ENCODE assay signal across 11 mouse cellular contexts in genomic region chr3:129218371-129218921, GRCm38 (mm10). TPM values are rescaled to one million over a fixed set of nuclear protein-coding genes. Genes with fewer than 3 reads are reported as not detected.
A peak's percentile ranks its signal among the peaks of the same experiment; 100 is the strongest.
DNase-seq lines count a peak whose midpoint lies in the region; ATAC-seq and TF ChIP-seq lines count a peak whose summit lies in the region.
"Had no signal": no experiment of that assay in that cellular context is flagged by ENCODE, and none has a peak within 500 bp of the region (broad histone marks: within the 10 kb centered on the region; RNA-seq: fewer than 3 reads in every experiment).

No protein-coding gene starts in this region.

- 0 out of 2 replicates have a peak overlapping the region, but pooled peaks have one; percentile 1 for H3K4me2 ChIP-seq in lung, embryonic 15.5 days
- H3K4me2 ChIP-seq in limb, embryonic 12.5 days, result peak overlapping the region; percentile 37
- H3K4me2 ChIP-seq in stomach, postnatal 0 days (replicated peaks; ENCODE audit: low read depth), result peak overlapping the region; percentile 40

- intact Hi-C loops in gastrocnemius, postnatal 14 days (cut with DNase I; ENCODE audit: low total_unique reads), result no loop called here
- intact Hi-C loops in left cerebral cortex, postnatal 10 days (cut with DNase I), result loop anchor here (5.0 to 10.0 kb wide), 2 partner anchors 1591 to 1886 kb away; no protein-coding TSS in a partner anchor

- no peak overlapping the region for H3K9ac ChIP-seq in lung, embryonic 15.5 days
- 0 out of 2 replicates have a peak overlapping the region, but pooled peaks have one; percentile 27 for H3K9ac ChIP-seq in limb, embryonic 12.5 days (replicated peaks)
- no peak overlapping the region for H3K9ac ChIP-seq in stomach, postnatal 0 days (ENCODE audit: low read length)

- TF ChIP-seq EP300 in stomach, postnatal 0 days (optimal IDR thresholded peaks at IDR 0.05), result no peak

- peak; percentile 33 for DNase-seq in gastrocnemius, postnatal 14 days
- DNase-seq in gastrocnemius, postnatal 4 days (ENCODE audit: low spot score in 2 of 2), result no peak
- no peak for DNase-seq in lung, postnatal 10 days
- DNase-seq in stomach, postnatal 0 days (ENCODE audit: low spot score), result no peak
- DNase-seq in left cerebral cortex, postnatal 10 days (ENCODE audit: extremely low spot score in 1 of 2, low spot score in 2 of 2), result no peak
- no peak for DNase-seq in cerebellum, adult 11 months
- DNase-seq: adrenal gland, postnatal 10 days; B cell, adult 2 months; spleen, adult 18-20 months had no signal

- no peak for TF ChIP-seq CTCF in stomach, postnatal 0 days (IDR thresholded peaks at IDR 0.05; ENCODE audit: low read depth)

- peaks cover 97% of the 10 kb centered on the region for H3K27me3 ChIP-seq in lung, embryonic 15.5 days
- H3K27me3 ChIP-seq in limb, embryonic 12.5 days, result peaks cover 91% of the 10 kb centered on the region
- peaks cover 20% of the 10 kb centered on the region; the same call in 1 of the 2 replicates for H3K27me3 ChIP-seq in stomach, postnatal 0 days (ENCODE audit: control insufficient read depth, insufficient read depth, low read length)

- H3K27ac ChIP-seq in lung, embryonic 15.5 days, result no peak overlapping the region
- H3K27ac ChIP-seq in limb, embryonic 12.5 days, result no peak overlapping the region
- H3K27ac ChIP-seq in stomach, postnatal 0 days (replicated peaks), result peak overlapping the region; percentile 49; the same call in 1 of the 2 replicates

- WGBS in lung, embryonic 15.5 days, result 4% methylated on average over 41 of the region's 41 CpGs
- under 1% methylated on average over 41 of the region's 41 CpGs for WGBS in limb, embryonic 12.5 days
- WGBS in stomach, postnatal 0 days, result 15% methylated on average over 41 of the region's 41 CpGs

- H3K4me3 ChIP-seq in lung, embryonic 15.5 days, result no peak overlapping the region
- peak overlapping the region; percentile 52 for H3K4me3 ChIP-seq in limb, embryonic 12.5 days (replicated peaks)
- peak overlapping the region; percentile 17 for H3K4me3 ChIP-seq in stomach, postnatal 0 days (ENCODE audit: low read depth, low read length)

- no peaks in the 10 kb centered on the region for H3K36me3 ChIP-seq in lung, embryonic 15.5 days
- no peaks in the 10 kb centered on the region for H3K36me3 ChIP-seq in limb, embryonic 12.5 days
- H3K36me3 ChIP-seq in stomach, postnatal 0 days (ENCODE audit: control insufficient read depth, insufficient read depth, low read length), result no peaks in the 10 kb centered on the region

- peaks cover 32% of the 10 kb centered on the region for H3K4me1 ChIP-seq in lung, embryonic 15.5 days
- peaks cover 18% of the 10 kb centered on the region for H3K4me1 ChIP-seq in limb, embryonic 12.5 days (replicated peaks)
- H3K4me1 ChIP-seq in stomach, postnatal 0 days (replicated peaks; ENCODE audit: control insufficient read depth, insufficient read depth), result peaks cover 3% of the 10 kb centered on the region; the same call in 1 of the 2 replicates

- no peaks in the 10 kb centered on the region for H3K9me3 ChIP-seq in lung, embryonic 15.5 days
- H3K9me3 ChIP-seq in limb, embryonic 12.5 days, result no peaks in the 10 kb centered on the region
- H3K9me3 ChIP-seq in stomach, postnatal 0 days (ENCODE audit: control insufficient read depth, low read length), result no peaks in the 10 kb centered on the region

- no peak for ATAC-seq in lung, embryonic 15.5 days (ENCODE audit: borderline replicate concordance, extremely low read depth, low FRiP score, low TSS enrichment)
- no peak for ATAC-seq in limb, embryonic 12.5 days (ENCODE audit: insufficient number of reproducible peaks, insufficient read depth, low FRiP score, low TSS enrichment, low read depth)
- ATAC-seq in stomach, postnatal 0 days (ENCODE audit: low FRiP score, low TSS enrichment), result no peak

RNA-seq across cellular contexts. Expression of gene Pitx2, which starts 18.8 kb away (rescaled TPM):
- 1 to 10 TPM; 9.0 to 9.2 TPM for total RNA-seq in gastrocnemius, postnatal 14 days (2021)
- 10 to 100 TPM; 19.0 to 19.6 TPM for total RNA-seq in gastrocnemius, postnatal 4 days (2021)
- polyA plus RNA-seq in lung, embryonic 15.5 days (2015; fragmentation: Nextera tagmentation; extraction: Ambion mirVana), result 3.0 and 6.3 TPM in 2 replicates
- polyA plus RNA-seq in limb, embryonic 12.5 days (2016; fragmentation: Nextera tagmentation; extraction: Ambion mirVana), result 34.8 and 35.6 TPM in 2 replicates
- 9.7 and 10.8 TPM in 2 replicates for polyA plus RNA-seq in stomach, postnatal 0 days (2015; fragmentation: Nextera tagmentation; extraction: Ambion mirVana)
- not detected for total RNA-seq in left cerebral cortex, postnatal 10 days (2021)

Comparison
In these comparisons a context has a peak if more than half of its experiments do, and no peak if none do; other contexts are left out.
1. RNA of gene Pitx2, which starts 18.8 kb away (total RNA-seq): 19.0 to 19.6 TPM in gastrocnemius, postnatal 4 days and 9.0 to 9.2 TPM in gastrocnemius, postnatal 14 days; not detected in left cerebral cortex, postnatal 10 days; every median in the first group is over 4 times any median in the second.
2. Peak in every context shown above with its lines, with median percentiles within 50 percentile points of each other: H3K4me2 ChIP-seq.